Mouse (Mus musculus): Measurements from ENCODE around the gene Trip11. TPM values are rescaled to one million over a fixed set of nuclear protein-coding genes. Genes with fewer than 3 reads are reported as not detected.

The Trip11 gene
- polyA plus RNA-seq, 1 experiment from 2014 or later, result 28.1 TPM

DNA sequence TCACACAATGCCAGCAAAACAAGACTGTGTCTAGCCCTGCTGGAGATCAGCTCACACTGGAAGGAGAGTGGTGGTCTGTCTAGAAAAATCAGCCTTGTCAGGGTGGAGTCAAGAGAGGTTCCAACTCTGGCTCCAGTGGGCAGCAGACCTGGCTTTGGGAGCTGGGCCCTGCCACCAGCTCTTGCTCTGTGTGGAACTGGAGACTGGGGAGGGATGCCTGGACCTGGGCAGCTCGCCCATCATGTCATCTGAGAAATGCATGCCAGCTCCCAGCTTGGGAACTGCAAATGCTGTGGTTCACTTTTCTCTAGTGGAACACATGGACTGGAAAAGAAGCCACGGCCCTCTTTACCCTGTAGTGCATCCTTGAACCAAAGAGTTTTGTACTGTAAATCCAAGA lies 102.6 kb downstream of the Trip11 start:
- H3K27ac ChIP-seq (ENCODE audit: low read depth, low read length), result no peak overlapping the region
- no peak overlapping the region for H3K9ac ChIP-seq (ENCODE audit: low read depth, low read length)
- H3K4me2 ChIP-seq (replicated peaks; ENCODE audit: low read depth, low read length), result no peak overlapping the region
- H3K27me3 ChIP-seq (ENCODE audit: control insufficient read depth, insufficient read depth, low read length), result no peaks in the 10 kb centered on the region
- 73% methylated on average over 2 of the region's 2 CpGs for WGBS
- ATAC-seq (ENCODE audit: low FRiP score) (no peak), DNase-seq (ENCODE audit: low spot score) (no peak)
- no peaks in the 10 kb centered on the region for H3K9me3 ChIP-seq (ENCODE audit: control insufficient read depth, low read length)
- H3K36me3 ChIP-seq (ENCODE audit: control insufficient read depth, insufficient read depth, low read length), result no peaks in the 10 kb centered on the region
- H3K4me3 ChIP-seq (ENCODE audit: low read depth, low read length), result no peak overlapping the region
- no peaks in the 10 kb centered on the region for H3K4me1 ChIP-seq (replicated peaks; ENCODE audit: control insufficient read depth, insufficient read depth, low read length)

DNA sequence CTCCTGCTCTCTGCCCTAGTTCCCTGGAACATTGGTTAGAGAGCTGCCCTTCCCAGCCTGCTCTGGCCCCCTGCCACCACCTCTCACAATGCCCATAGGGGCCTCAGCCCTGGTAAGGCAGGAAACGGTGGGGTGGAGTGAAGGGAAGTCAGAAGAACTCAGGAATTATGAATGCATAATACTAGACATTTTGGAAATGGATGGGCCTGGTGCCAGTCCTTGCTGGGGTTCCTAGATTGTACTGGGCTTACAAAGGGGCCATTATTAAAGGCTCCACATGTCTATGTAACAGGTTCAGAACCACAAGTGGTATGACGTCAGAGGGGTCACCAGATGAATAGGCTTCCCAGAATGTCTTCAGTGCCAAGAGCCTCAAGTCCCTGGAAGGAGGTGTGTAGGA lies 105.7 kb downstream of the Trip11 start:
- no peak for DNase-seq (ENCODE audit: low spot score)
- Histone ChIP-seq H3K4me3 (ENCODE audit: low read depth, low read length) (no peak overlapping the region), H3K27ac (ENCODE audit: low read depth, low read length) (no peak overlapping the region), H3K4me2 (replicated peaks; ENCODE audit: low read depth, low read length) (no peak overlapping the region), H3K9me3 (ENCODE audit: control insufficient read depth, low read length) (no peaks in the 10 kb centered on the region), H3K27me3 (ENCODE audit: control insufficient read depth, insufficient read depth, low read length) (no peaks in the 10 kb centered on the region), H3K4me1 (replicated peaks; ENCODE audit: control insufficient read depth, insufficient read depth, low read length) (no peaks in the 10 kb centered on the region), H3K9ac (ENCODE audit: low read depth, low read length) (no peak overlapping the region), H3K36me3 (ENCODE audit: control insufficient read depth, insufficient read depth, low read length) (no peaks in the 10 kb centered on the region)
- no peak for ATAC-seq (ENCODE audit: low FRiP score)
- 69% methylated on average over 2 of the region's 2 CpGs for WGBS

DNA sequence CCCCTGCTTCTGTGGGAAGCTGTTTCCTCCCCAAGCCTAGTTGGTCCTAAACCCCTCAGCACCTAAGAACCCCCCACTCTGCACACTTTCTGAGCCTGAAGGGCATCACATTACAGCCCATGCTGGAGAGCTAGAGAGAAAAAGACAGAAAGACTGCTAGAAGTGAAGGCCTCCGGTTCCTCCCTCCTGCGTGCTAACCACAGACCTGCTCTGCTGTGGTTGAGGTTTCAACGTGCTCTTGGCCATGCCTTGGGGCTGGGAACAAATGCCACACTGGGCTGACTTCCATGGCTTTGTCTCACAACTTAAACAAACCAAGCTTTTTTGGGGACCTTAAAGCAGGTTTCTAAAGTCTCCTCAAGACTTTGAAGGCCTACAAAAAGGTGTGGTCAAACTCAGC lies 110.6 kb downstream of the Trip11 start:
- Histone ChIP-seq H3K27ac (ENCODE audit: low read depth, low read length) (no peak overlapping the region), H3K4me3 (ENCODE audit: low read depth, low read length) (no peak overlapping the region), H3K9me3 (ENCODE audit: control insufficient read depth, low read length) (no peaks in the 10 kb centered on the region), H3K36me3 (ENCODE audit: control insufficient read depth, insufficient read depth, low read length) (no peaks in the 10 kb centered on the region), H3K27me3 (ENCODE audit: control insufficient read depth, insufficient read depth, low read length) (no peaks in the 10 kb centered on the region), H3K9ac (ENCODE audit: low read depth, low read length) (no peak overlapping the region), H3K4me1 (replicated peaks; ENCODE audit: control insufficient read depth, insufficient read depth, low read length) (no peaks in the 10 kb centered on the region), H3K4me2 (replicated peaks; ENCODE audit: low read depth, low read length) (no peak overlapping the region)
- DNase-seq (ENCODE audit: low spot score) (no peak), ATAC-seq (ENCODE audit: low FRiP score) (no peak)
- 86% methylated on average over 3 of the region's 3 CpGs for WGBS

DNA sequence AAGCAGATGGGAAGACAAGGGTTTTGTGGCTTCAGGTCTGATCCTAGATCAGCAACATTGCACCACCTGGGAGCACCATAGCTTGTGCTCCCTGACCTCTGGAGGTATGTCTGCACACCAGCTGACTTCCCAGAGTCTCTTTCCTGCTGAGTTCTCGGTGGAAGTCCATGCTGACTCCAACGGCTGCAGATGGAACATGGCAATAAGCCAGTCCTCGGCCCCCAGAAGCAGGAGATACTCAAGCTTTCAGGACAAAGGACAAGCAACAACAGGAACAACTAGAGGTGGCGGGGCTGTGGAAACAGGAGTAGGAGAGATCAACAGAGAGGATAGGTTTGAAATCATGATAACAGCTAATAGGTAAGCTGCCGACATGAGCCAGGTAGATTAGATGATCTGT lies 111.3 kb downstream of the Trip11 start:
- no peak for DNase-seq (ENCODE audit: low spot score)
- 78% methylated on average over 5 of the region's 5 CpGs for whole genome bisulfite sequencing
- no peaks in the 10 kb centered on the region for H3K36me3 ChIP-seq (ENCODE audit: control insufficient read depth, insufficient read depth, low read length)
- H3K4me3 ChIP-seq (ENCODE audit: low read depth, low read length), result no peak overlapping the region
- H3K27ac ChIP-seq (ENCODE audit: low read depth, low read length), result no peak overlapping the region
- no peaks in the 10 kb centered on the region for H3K9me3 ChIP-seq (ENCODE audit: control insufficient read depth, low read length)
- H3K4me2 ChIP-seq (replicated peaks; ENCODE audit: low read depth, low read length), result no peak overlapping the region
- no peak overlapping the region for H3K9ac ChIP-seq (ENCODE audit: low read depth, low read length)
- no peaks in the 10 kb centered on the region for H3K4me1 ChIP-seq (replicated peaks; ENCODE audit: control insufficient read depth, insufficient read depth, low read length)
- no peak for ATAC-seq (ENCODE audit: low FRiP score)
- H3K27me3 ChIP-seq (ENCODE audit: control insufficient read depth, insufficient read depth, low read length), result no peaks in the 10 kb centered on the region

DNA sequence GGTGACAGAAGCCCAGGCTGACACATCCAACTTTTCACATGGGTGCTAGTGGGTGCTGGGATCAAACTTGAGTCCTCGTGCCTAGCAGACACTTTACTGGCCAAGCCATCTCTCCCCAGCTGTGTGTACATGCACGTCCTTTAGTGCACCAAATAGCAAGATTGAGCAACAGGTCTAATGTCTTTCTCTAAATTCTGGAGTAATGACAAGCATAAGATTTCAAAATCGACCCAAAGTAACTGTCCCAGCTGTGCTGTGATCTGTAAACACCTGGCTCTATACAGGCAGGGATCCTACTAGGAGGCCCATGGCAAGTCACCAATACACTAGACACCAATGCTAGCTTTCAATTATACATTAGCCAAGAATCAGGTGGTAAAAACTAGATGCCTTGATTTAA lies 112.0 kb downstream of the Trip11 start:
- WGBS, result 87% methylated on average over 3 of the region's 3 CpGs
- no peak for ATAC-seq (ENCODE audit: low FRiP score)

DNA sequence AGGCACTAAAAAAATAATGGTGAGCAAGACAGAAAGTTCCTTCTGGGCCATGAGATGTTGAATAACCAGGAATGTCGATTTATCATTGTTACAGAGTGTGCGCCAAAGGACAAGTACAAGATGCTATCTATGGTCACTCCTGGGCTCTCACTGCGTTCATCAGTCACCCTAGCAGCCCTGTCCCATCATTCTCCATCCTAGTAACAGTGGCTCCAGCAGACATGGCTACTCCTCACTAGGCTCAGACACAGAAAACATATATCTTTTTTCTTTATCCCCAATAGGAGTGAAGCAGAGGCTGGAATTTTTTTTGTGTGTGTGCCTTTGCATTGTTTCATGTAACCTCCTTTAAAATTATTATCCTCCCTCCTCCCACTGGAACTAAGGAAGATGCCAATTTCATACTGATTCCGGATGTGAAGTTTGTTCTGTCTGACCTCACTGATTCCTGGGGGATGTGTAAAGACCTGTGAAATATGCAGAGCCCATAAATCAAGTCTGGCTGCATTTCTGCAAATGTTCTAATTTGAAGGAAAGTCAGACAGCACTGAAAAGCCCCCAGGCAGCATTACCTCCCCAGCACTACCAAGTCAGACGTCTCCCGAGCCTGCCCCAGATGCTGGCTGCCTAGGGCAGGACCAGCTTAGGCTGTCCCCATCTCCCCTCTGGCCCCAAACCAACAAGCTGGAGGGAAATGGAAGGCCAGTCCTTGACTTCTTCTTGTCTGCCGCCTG lies 114.7 kb downstream of the Trip11 start:
- Histone ChIP-seq H3K9me3 (ENCODE audit: control insufficient read depth, low read length) (no peaks in the 10 kb centered on the region), H3K4me1 (replicated peaks; ENCODE audit: control insufficient read depth, insufficient read depth, low read length) (no peaks in the 10 kb centered on the region), H3K4me3 (ENCODE audit: low read depth, low read length) (no peak overlapping the region), H3K36me3 (ENCODE audit: control insufficient read depth, insufficient read depth, low read length) (no peaks in the 10 kb centered on the region), H3K9ac (ENCODE audit: low read depth, low read length) (no peak overlapping the region), H3K27ac (ENCODE audit: low read depth, low read length) (no peak overlapping the region), H3K4me2 (replicated peaks; ENCODE audit: low read depth, low read length) (no peak overlapping the region), H3K27me3 (ENCODE audit: control insufficient read depth, insufficient read depth, low read length) (no peaks in the 10 kb centered on the region)
- ATAC-seq (ENCODE audit: low FRiP score), result no peak
- 76% methylated on average over 7 of the region's 7 CpGs for WGBS
- DNase-seq (ENCODE audit: low spot score), result no peak

More for the DNA sequence above, 112.0 kb downstream of the Trip11 start:
- no peak overlapping the region for H3K27ac ChIP-seq (ENCODE audit: low read depth, low read length)
- no peak overlapping the region for H3K9ac ChIP-seq (ENCODE audit: low read depth, low read length)
- H3K4me1 ChIP-seq (replicated peaks; ENCODE audit: control insufficient read depth, insufficient read depth, low read length), result no peaks in the 10 kb centered on the region
- no peak for DNase-seq (ENCODE audit: low spot score)
- H3K27me3 ChIP-seq (ENCODE audit: control insufficient read depth, insufficient read depth, low read length), result no peaks in the 10 kb centered on the region
- no peak overlapping the region for H3K4me3 ChIP-seq (ENCODE audit: low read depth, low read length)
- no peak overlapping the region for H3K4me2 ChIP-seq (replicated peaks; ENCODE audit: low read depth, low read length)
- no peaks in the 10 kb centered on the region for H3K36me3 ChIP-seq (ENCODE audit: control insufficient read depth, insufficient read depth, low read length)
- no peaks in the 10 kb centered on the region for H3K9me3 ChIP-seq (ENCODE audit: control insufficient read depth, low read length)

DNA sequence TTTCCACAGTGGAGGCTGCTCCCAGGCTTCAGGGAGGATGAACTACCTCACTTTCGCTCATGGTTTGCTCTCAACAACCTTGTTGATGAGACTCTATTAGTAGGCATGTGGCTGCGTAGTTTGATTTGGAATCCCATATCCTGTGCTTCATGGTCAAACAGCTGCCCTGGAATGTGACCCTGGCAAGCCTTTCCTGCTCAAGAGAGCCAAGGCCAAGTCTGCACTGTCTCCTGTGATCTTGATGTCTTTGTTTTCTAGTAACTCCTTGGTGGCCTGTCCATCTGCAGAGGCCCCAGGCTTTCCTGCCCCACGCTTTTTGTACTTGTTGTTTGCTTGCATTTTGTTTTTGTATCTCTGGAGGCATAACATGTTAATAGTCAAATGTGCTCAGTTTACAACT lies 118.6 kb downstream of the Trip11 start:
- 86% methylated on average over 3 of the region's 3 CpGs for WGBS
- Histone ChIP-seq H3K9me3 (ENCODE audit: control insufficient read depth, low read length) (no peaks in the 10 kb centered on the region), H3K4me1 (replicated peaks; ENCODE audit: control insufficient read depth, insufficient read depth, low read length) (no peaks in the 10 kb centered on the region), H3K4me3 (ENCODE audit: low read depth, low read length) (no peak overlapping the region), H3K4me2 (replicated peaks; ENCODE audit: low read depth, low read length) (no peak overlapping the region), H3K27me3 (ENCODE audit: control insufficient read depth, insufficient read depth, low read length) (no peaks in the 10 kb centered on the region), H3K9ac (ENCODE audit: low read depth, low read length) (no peak overlapping the region), H3K27ac (ENCODE audit: low read depth, low read length) (no peak overlapping the region), H3K36me3 (ENCODE audit: control insufficient read depth, insufficient read depth, low read length) (no peaks in the 10 kb centered on the region)
- ATAC-seq (ENCODE audit: low FRiP score) (no peak), DNase-seq (ENCODE audit: low spot score) (no peak)

DNA sequence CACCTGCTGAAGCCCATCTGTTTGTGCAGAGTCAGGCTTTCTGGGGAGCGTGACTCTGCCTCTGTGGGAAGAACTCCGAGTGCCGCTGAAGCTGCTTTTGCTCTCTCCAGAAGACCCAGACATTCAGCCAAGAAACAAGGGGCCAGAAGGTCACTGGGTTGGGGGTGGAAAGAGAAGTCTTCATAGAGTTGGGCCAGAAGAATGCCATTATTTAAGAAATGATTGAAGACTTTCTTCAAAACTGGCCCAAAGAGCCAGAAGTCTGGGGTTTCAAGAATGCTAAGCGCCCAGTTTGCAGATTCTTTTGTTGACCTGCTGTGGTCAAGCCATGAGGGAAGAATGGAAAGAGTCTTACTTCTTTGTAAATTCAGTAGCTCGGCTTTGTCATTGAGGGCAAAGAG lies 119.8 kb downstream of the Trip11 start:
- Histone ChIP-seq H3K27me3 (ENCODE audit: control insufficient read depth, insufficient read depth, low read length) (no peaks in the 10 kb centered on the region), H3K36me3 (ENCODE audit: control insufficient read depth, insufficient read depth, low read length) (no peaks in the 10 kb centered on the region), H3K27ac (ENCODE audit: low read depth, low read length) (no peak overlapping the region), H3K9ac (ENCODE audit: low read depth, low read length) (no peak overlapping the region), H3K9me3 (ENCODE audit: control insufficient read depth, low read length) (no peaks in the 10 kb centered on the region), H3K4me3 (ENCODE audit: low read depth, low read length) (no peak overlapping the region), H3K4me2 (replicated peaks; ENCODE audit: low read depth, low read length) (no peak overlapping the region), H3K4me1 (replicated peaks; ENCODE audit: control insufficient read depth, insufficient read depth, low read length) (no peaks in the 10 kb centered on the region)
- DNase-seq (ENCODE audit: low spot score), result no peak
- 68% methylated on average over 5 of the region's 5 CpGs for WGBS
- no peak for ATAC-seq (ENCODE audit: low FRiP score)

DNA sequence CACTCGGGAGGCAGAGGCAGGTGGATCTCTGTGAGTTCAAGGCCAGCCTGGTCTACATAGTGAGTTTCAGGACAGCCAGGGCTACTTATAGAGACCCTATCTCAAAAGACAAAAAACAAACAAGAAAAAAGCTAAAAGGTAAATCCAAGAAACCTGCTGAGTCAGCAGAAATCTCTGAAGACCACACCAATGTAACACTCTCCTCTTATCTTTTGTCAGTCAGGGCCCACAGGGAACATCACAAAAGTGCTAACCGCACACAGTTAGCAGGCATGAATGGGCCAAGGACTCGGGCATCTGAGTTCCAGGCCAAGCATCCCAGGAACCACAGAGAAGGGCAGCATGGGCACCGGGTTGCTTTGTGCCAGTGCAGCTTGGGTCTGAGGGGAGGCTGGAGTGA lies 120.4 kb downstream of the Trip11 start:
- no peak overlapping the region for H3K9ac ChIP-seq (ENCODE audit: low read depth, low read length)
- H3K4me1 ChIP-seq (replicated peaks; ENCODE audit: control insufficient read depth, insufficient read depth, low read length), result no peaks in the 10 kb centered on the region
- no peak overlapping the region for H3K27ac ChIP-seq (ENCODE audit: low read depth, low read length)
- DNase-seq (ENCODE audit: low spot score) (no peak), ATAC-seq (ENCODE audit: low FRiP score) (no peak)
- no peak overlapping the region for H3K4me2 ChIP-seq (replicated peaks; ENCODE audit: low read depth, low read length)
- H3K27me3 ChIP-seq (ENCODE audit: control insufficient read depth, insufficient read depth, low read length), result no peaks in the 10 kb centered on the region
- WGBS, result 93% methylated on average over 4 of the region's 4 CpGs
- no peak overlapping the region for H3K4me3 ChIP-seq (ENCODE audit: low read depth, low read length)
- H3K36me3 ChIP-seq (ENCODE audit: control insufficient read depth, insufficient read depth, low read length), result no peaks in the 10 kb centered on the region
- no peaks in the 10 kb centered on the region for H3K9me3 ChIP-seq (ENCODE audit: control insufficient read depth, low read length)

Measured in hindbrain, embryonic 11.5 days (tissue).